In the genomic region with DNA sequence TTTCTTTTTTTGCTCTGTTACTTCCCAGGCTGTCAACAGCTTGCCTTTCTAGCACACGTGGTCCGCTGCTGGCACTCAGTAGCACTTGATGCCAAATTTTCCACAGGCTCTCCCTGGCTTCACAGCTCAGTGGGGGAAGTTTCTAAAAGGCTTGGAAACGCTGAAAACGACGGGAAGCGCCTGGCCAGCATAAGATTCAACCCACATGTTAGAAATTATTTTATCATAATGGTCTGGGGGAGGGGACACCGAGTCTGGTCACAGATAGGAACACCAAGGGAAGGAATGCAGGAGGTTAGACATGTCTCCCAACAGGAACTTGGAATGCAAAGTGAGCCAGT, we compare ENCODE assay signal across 9 mouse cellular contexts. TPM values are rescaled to one million over a fixed set of nuclear protein-coding genes. Genes with fewer than 3 reads are reported as not detected.
DNase-seq lines count a peak whose midpoint lies in the region; ATAC-seq and TF ChIP-seq lines count a peak whose summit lies in the region.
"Had no signal": no experiment of that assay in that cellular context is flagged by ENCODE, and none has a peak within 500 bp of the region (broad histone marks: within the 10 kb centered on the region; RNA-seq: fewer than 3 reads in every experiment).

No protein-coding gene starts in this region.

- H3K27me3 ChIP-seq in forebrain, embryonic 11.5 days (ENCODE audit: control insufficient read depth, insufficient read depth, low read length), result no peaks in the 10 kb centered on the region
- H3K27me3 ChIP-seq in forebrain, embryonic 10.5 days (ENCODE audit: poor library complexity, severe bottlenecking), result no peaks in the 10 kb centered on the region
- no peaks in the 10 kb centered on the region for H3K27me3 ChIP-seq in forebrain, postnatal 0 days (ENCODE audit: insufficient read depth, low read length)

- peak; percentile 30 for DNase-seq in forebrain, embryonic 11.5 days (ENCODE audit: low spot score)
- DNase-seq in forebrain, embryonic 10.5 days (ENCODE audit: extremely low spot score, low spot score), result no peak
- peak; percentile 29 for DNase-seq in MN1 (ENCODE audit: low spot score)
- peak; percentile 85 for DNase-seq in forebrain, postnatal 0 days
- DNase-seq in layer of hippocampus, adult 8-10 months (ENCODE audit: low spot score in 2 of 2), result peak; percentile 66 to 72
- peak; percentile 87 for DNase-seq in telencephalon, adult 2 months (ENCODE audit: low read depth, low spot score)
- DNase-seq in yolk sac, embryonic 10.5 days (ENCODE audit: low spot score), result no peak
- DNase-seq in urinary bladder, postnatal 4 days (ENCODE audit: low spot score in 2 of 2), result no peak

- TF ChIP-seq CTCF in forebrain, postnatal 0 days (IDR thresholded peaks at IDR 0.05; ENCODE audit: low read depth), result no peak

- WGBS in forebrain, embryonic 11.5 days, result 70% methylated on average over 7 of the region's 7 CpGs
- WGBS in forebrain, embryonic 10.5 days, result 72% methylated on average over 7 of the region's 7 CpGs
- WGBS in forebrain, postnatal 0 days, result 25% methylated on average over 7 of the region's 7 CpGs

- H3K36me3 ChIP-seq in forebrain, embryonic 11.5 days (ENCODE audit: control insufficient read depth, insufficient read depth, low read length), result no peaks in the 10 kb centered on the region
- no peaks in the 10 kb centered on the region for H3K36me3 ChIP-seq in forebrain, embryonic 10.5 days (replicated peaks)
- no peaks in the 10 kb centered on the region for H3K36me3 ChIP-seq in forebrain, postnatal 0 days (ENCODE audit: insufficient read depth)

- H3K4me3 ChIP-seq in forebrain, embryonic 11.5 days (ENCODE audit: low read depth, low read length), result no peak overlapping the region
- no peak overlapping the region for H3K4me3 ChIP-seq in forebrain, embryonic 10.5 days
- H3K4me3 ChIP-seq in forebrain, postnatal 0 days (ENCODE audit: low read depth, low read length), result no peak overlapping the region

- H3K9me3 ChIP-seq in forebrain, embryonic 11.5 days (ENCODE audit: control insufficient read depth, low read length), result no peaks in the 10 kb centered on the region
- H3K9me3 ChIP-seq in forebrain, embryonic 10.5 days, result no peaks in the 10 kb centered on the region
- no peaks in the 10 kb centered on the region for H3K9me3 ChIP-seq in forebrain, postnatal 0 days (ENCODE audit: low read length)

- H3K9ac ChIP-seq in forebrain, embryonic 11.5 days (ENCODE audit: low read length), result no peak overlapping the region
- no peak overlapping the region for H3K9ac ChIP-seq in forebrain, postnatal 0 days

- H3K27ac ChIP-seq in forebrain, embryonic 11.5 days (ENCODE audit: low read depth, low read length), result no peak overlapping the region
- no peak overlapping the region for H3K27ac ChIP-seq in forebrain, embryonic 10.5 days
- H3K27ac ChIP-seq in forebrain, postnatal 0 days (ENCODE audit: low read depth, low read length), result peak overlapping the region; percentile 29; the same call in 1 of the 2 replicates

- no peaks in the 10 kb centered on the region; the same call in 1 of the 2 replicates for H3K4me1 ChIP-seq in forebrain, embryonic 11.5 days (replicated peaks; ENCODE audit: control insufficient read depth, insufficient read depth, low read length)
- H3K4me1 ChIP-seq in forebrain, embryonic 10.5 days, result peaks cover 30% of the 10 kb centered on the region
- peaks cover 7% of the 10 kb centered on the region; the same call in 1 of the 2 replicates for H3K4me1 ChIP-seq in forebrain, postnatal 0 days (ENCODE audit: insufficient read depth)

- ATAC-seq in forebrain, embryonic 11.5 days (replicated peaks; ENCODE audit: low FRiP score), result no peak
- peak; percentile 87 for ATAC-seq in forebrain, postnatal 0 days

- H3K4me2 ChIP-seq in forebrain, embryonic 11.5 days (ENCODE audit: low read depth, low read length, severe bottlenecking), result no peak overlapping the region
- no peak overlapping the region for H3K4me2 ChIP-seq in forebrain, postnatal 0 days (ENCODE audit: low read depth)

RNA-seq across cellular contexts. Expression of a gene that starts 10.1 kb away (rescaled TPM):
- not detected in 2 replicates for polyA plus RNA-seq in forebrain, embryonic 11.5 days (2014; fragmentation: Nextera tagmentation; extraction: Ambion mirVana)
- not detected in 2 replicates for polyA plus RNA-seq in forebrain, embryonic 10.5 days (2016; fragmentation: Nextera tagmentation; extraction: Ambion mirVana)
- not detected in 2 replicates for total RNA-seq in forebrain, postnatal 0 days (2014; rRNA removed)
- 0.13 TPM in 1 of 2 replicates, not detected in the other for polyA plus RNA-seq in forebrain, postnatal 0 days (2015; fragmentation: Nextera tagmentation; extraction: Ambion mirVana)
- total RNA-seq in layer of hippocampus, adult 8-10 months (2022), result not detected
- polyA plus RNA-seq: cortical plate, adult 2 months had no signal

RNA-seq across cellular contexts. Expression of a gene that starts 12.6 kb away (rescaled TPM):
- polyA plus RNA-seq in forebrain, embryonic 11.5 days (2014; fragmentation: Nextera tagmentation; extraction: Ambion mirVana), result 167 and 174 TPM in 2 replicates
- 206 and 209 TPM in 2 replicates for polyA plus RNA-seq in forebrain, embryonic 10.5 days (2016; fragmentation: Nextera tagmentation; extraction: Ambion mirVana)
- total RNA-seq in forebrain, postnatal 0 days (2014; rRNA removed), result 98.1 and 106 TPM in 2 replicates
- polyA plus RNA-seq in forebrain, postnatal 0 days (2015; fragmentation: Nextera tagmentation; extraction: Ambion mirVana), result 91.1 and 111 TPM in 2 replicates
- total RNA-seq in layer of hippocampus, adult 8-10 months (2022), result 10 to 100 TPM; 56.1 to 62.0 (median 59.3) TPM

Comparison
In these comparisons a context has a peak if more than half of its experiments do, and no peak if none do; other contexts are left out.
1. DNase-seq: peak in forebrain, embryonic 11.5 days (single experiment), MN1 (single experiment), forebrain, postnatal 0 days (single experiment), layer of hippocampus, adult 8-10 months (2 of 2) and telencephalon, adult 2 months (single experiment); none in forebrain, embryonic 10.5 days (single experiment), yolk sac, embryonic 10.5 days (single experiment) and urinary bladder, postnatal 4 days (0 of 2).